Mouse (Mus musculus): ENCODE data around the gene Dot1l. TPM values are rescaled to one million over a fixed set of nuclear protein-coding genes. Genes with fewer than 3 reads are reported as not detected.
A peak's percentile ranks its signal among the peaks of the same experiment; 100 is the strongest.
"Not testable (repeated sequence)": the region's sequence is repeated elsewhere in the genome, so short reads cannot be mapped to it uniquely, and the experiment has no call there.

Gene Dot1l
- total RNA-seq, 1 experiment from 2014 or later: 18.0 TPM

- no peak for ATAC-seq (ENCODE audit: extremely low read depth, insufficient number of reproducible peaks, low FRiP score, poor library complexity, severe bottlenecking)
Measured at GRCm38 (mm10) chr10:80823847-80824643, 69.0 kb downstream of the Dot1l start.

GRCm38 (mm10) chr10:80824827-80825226 lies 69.8 kb downstream of the Dot1l start:
- ATAC-seq (ENCODE audit: extremely low read depth, insufficient number of reproducible peaks, low FRiP score, poor library complexity, severe bottlenecking): no peak

DNA sequence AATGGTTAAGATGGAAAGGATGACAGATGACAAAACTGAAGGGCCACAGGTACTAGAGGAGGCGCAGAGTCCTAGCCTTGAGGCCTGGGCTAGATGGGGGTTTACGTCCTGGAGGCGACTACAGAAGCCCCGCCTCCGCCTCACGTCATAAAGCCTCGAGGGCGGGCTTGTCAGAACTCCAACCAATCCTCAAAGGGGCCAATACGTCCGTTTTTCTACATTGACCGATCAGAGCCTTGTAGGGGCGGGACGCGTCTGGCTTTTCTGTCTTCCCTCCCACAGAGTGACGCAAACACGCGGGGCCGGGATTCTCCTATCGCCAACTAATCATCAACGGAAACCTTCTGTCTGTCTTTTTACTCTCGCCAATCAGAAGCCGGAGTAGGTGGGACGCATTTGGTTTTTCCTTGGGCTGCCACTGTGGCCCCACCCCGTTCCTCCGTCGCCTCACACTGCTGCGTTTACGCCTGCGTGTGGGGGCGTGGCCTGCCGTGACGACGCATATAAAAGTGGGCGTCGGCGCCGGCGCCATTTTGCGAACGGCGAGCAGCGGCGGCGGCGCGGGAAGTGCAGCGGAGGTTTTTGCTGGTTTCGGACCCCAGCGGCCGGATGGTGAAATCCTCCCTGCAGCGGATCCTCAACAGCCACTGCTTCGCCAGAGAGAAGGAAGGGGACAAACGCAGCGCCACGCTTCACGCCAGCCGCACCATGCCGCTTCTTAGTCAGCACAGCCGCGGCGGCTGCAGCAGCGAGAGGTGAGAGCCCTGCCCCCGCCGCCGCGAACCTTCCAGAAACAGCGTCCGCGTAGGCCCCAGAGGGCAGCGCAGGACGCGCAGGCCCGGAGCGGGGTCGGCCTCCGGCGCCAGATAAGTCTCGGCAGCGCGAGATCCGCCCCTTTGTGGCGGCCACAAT lies 71.4 kb downstream of the Dot1l start, which contains the start of gene Oaz1:
Gene Oaz1 (plus strand): TSS at position 506 of the 912 bp plus-strand sequence.
- ATAC-seq (ENCODE audit: extremely low read depth, insufficient number of reproducible peaks, low FRiP score, poor library complexity, severe bottlenecking): peak; percentile 92

DNA sequence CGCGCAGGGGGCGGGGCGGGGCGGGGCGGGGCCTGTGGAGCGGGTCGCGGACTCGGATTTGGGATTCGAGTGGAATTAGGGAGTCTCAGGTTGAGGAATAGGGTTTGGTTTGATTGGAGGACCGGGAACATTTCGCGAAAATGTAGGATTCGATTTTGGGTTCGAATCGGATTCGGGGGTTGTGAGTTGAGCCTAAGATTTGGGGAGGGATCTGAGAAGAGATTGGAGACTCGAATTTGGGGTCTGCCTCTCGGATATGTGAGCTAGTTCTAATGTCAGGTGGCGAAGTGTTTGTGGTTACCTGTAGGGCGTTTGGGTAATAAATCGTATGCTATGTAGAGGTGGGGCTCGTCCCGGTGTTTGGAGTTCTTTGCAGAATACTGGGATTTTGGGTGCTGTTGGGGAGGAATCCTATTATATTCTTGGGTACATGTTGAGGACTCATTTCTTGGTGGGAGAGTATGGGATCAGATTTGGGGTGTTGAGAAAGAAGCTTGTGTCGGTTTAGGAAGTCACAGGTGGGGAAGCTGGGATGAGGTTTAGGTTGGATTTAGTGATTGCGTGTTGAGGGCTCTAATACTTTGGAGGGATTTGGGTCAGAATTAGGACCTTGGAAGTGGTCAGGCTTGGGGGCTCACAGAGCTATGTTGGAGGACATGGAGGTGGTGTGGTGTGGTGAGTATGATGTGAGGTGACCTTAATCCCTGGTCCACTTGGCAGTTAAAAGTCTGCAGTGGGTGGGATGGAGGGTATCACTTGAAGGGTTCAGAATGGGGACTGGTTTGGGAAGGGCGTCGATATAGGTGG lies 72.3 kb downstream of the Dot1l start:
- ATAC-seq (ENCODE audit: extremely low read depth, insufficient number of reproducible peaks, low FRiP score, poor library complexity, severe bottlenecking): no peak

DNA sequence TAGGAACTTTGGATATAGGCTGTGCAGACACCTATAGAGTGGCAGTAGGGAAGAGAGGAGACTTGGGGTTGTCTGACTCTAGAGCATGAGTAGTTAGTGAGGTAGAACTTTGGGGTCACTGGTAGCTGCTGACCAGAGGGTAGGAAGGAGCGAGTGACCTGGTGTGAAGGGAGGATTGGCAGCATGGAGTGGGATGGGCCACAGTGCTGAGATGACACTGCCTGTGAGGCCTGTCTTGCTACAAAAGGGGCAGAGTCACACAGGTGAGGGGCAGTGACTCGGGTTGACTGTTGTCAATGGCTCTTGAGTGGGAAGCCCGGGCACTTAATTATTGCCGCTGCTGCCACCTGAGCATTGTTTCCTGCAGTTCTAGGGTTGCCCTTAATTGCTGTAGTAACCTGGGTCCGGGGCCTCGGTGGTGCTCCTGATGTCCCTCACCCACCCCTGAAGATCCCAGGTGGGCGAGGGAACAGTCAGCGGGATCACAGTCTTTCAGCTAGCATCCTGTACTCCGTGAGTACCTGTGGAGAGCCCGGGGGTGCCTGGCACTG lies 72.9 kb downstream of the Dot1l start:
- no peak for ATAC-seq (ENCODE audit: extremely low read depth, insufficient number of reproducible peaks, low FRiP score, poor library complexity, severe bottlenecking)

GRCm38 (mm10) chr10:80828587-80828986 lies 73.6 kb downstream of the Dot1l start:
- ATAC-seq (ENCODE audit: extremely low read depth, insufficient number of reproducible peaks, low FRiP score, poor library complexity, severe bottlenecking): not testable (repeated sequence)

GRCm38 (mm10) chr10:80829359-80830278 lies 74.6 kb downstream of the Dot1l start:
- no peak for ATAC-seq (ENCODE audit: extremely low read depth, insufficient number of reproducible peaks, low FRiP score, poor library complexity, severe bottlenecking)

- ATAC-seq (ENCODE audit: extremely low read depth, insufficient number of reproducible peaks, low FRiP score, poor library complexity, severe bottlenecking): no peak
Measured at GRCm38 (mm10) chr10:80831136-80831535, 76.1 kb downstream of the Dot1l start.

DNA sequence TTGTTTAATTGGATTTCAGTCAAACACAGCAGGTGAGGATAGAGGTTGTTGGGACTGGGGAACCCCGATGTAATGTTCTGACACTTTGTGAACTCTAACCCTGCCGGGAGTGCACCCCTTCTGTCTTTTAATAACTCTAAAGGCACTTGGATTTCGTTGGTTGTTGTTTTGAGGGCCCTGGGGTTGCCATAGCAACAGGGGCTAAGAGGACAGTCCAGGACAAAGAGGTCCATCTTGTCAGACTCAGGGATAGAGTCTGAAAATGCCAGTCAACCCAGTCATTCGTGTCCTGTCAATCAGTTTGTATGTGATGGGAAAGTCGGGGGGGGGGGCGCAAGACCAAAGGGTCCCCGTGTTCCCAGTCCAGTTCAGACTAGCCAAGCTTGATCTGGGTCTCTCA lies 77.8 kb downstream of the Dot1l start:
- ATAC-seq (ENCODE audit: extremely low read depth, insufficient number of reproducible peaks, low FRiP score, poor library complexity, severe bottlenecking): no peak

GRCm38 (mm10) chr10:80835617-80836016 lies 80.6 kb downstream of the Dot1l start:
- ATAC-seq (ENCODE audit: extremely low read depth, insufficient number of reproducible peaks, low FRiP score, poor library complexity, severe bottlenecking): no peak

DNA sequence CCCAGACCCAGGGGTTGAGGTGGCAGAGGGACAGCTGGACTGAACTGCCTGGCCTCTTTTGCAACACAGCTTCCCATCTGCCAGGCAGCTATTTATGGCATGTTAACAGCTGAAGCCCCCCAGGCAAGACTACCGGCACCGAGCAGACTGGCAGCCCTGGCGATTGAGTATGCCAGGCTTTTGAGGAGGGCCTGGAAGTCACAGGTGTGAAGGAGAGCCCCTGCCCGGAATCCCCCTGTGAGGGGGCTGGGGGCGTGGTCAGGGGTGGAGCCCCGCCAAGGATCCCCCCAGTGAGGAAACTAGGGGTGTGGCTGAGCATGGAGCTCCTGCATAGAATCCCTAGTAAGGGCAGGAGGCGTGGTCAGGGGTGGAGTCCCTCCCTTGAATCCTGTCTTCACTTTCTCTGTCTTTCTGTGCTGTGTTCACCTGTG lies 82.0 kb downstream of the Dot1l start:
- no peak for ATAC-seq (ENCODE audit: extremely low read depth, insufficient number of reproducible peaks, low FRiP score, poor library complexity, severe bottlenecking)

GRCm38 (mm10) chr10:80837827-80838226 lies 82.8 kb downstream of the Dot1l start:
- ATAC-seq (ENCODE audit: extremely low read depth, insufficient number of reproducible peaks, low FRiP score, poor library complexity, severe bottlenecking): no peak

DNA sequence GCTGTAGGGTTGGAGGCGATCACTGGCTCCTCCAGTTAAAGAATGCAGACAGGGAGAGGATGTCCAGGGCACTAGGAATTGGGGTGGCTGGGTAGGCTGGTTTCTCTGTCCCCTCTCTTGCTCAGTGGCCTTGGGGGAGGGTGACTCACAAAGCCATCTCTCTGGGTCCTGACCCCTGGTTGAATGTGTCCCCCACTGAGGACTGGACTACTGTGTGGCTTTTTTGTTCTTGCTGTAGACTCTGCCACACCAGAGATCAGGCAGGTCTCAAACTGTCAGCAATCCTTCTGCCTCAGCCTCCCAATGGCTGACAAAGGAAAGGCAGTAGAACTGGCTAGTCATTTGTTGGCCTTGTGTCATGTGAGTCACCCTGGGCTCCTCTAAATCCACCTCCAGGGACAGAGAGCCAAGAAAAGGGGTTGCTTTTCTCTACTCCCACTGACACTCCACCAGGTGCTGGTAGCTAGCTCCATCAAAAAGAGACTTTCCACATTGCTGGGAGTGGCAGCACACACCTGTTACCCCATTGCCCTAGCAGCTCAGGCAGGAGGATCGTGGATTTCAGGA lies 83.4 kb downstream of the Dot1l start:
- no peak for ATAC-seq (ENCODE audit: extremely low read depth, insufficient number of reproducible peaks, low FRiP score, poor library complexity, severe bottlenecking)

- no peak for ATAC-seq (ENCODE audit: extremely low read depth, insufficient number of reproducible peaks, low FRiP score, poor library complexity, severe bottlenecking)
Measured at GRCm38 (mm10) chr10:80839848-80840247, 84.8 kb downstream of the Dot1l start.

DNA sequence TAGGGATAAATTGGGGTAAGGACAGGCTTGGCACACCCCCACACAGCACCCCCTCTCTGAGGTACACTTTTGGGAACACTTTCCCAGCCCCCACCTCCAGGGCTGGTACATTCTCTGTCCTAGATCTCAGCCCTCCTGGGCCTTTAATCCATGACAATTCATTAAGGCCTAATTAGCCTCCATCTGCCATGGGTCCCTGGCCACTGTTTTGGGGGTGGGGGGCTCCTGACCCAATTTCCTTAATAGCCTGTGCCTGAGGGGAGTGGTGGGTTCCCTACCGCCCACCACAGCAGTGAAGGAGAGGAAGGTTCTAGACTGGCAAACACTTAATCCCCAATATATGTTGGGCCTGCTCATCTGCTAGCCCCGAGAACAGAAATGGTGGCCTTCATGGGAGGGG lies 86.7 kb downstream of the Dot1l start:
- ATAC-seq (ENCODE audit: extremely low read depth, insufficient number of reproducible peaks, low FRiP score, poor library complexity, severe bottlenecking): no peak

GRCm38 (mm10) chr10:80842334-80842733 lies 87.3 kb downstream of the Dot1l start:
- ATAC-seq (ENCODE audit: extremely low read depth, insufficient number of reproducible peaks, low FRiP score, poor library complexity, severe bottlenecking): no peak

DNA sequence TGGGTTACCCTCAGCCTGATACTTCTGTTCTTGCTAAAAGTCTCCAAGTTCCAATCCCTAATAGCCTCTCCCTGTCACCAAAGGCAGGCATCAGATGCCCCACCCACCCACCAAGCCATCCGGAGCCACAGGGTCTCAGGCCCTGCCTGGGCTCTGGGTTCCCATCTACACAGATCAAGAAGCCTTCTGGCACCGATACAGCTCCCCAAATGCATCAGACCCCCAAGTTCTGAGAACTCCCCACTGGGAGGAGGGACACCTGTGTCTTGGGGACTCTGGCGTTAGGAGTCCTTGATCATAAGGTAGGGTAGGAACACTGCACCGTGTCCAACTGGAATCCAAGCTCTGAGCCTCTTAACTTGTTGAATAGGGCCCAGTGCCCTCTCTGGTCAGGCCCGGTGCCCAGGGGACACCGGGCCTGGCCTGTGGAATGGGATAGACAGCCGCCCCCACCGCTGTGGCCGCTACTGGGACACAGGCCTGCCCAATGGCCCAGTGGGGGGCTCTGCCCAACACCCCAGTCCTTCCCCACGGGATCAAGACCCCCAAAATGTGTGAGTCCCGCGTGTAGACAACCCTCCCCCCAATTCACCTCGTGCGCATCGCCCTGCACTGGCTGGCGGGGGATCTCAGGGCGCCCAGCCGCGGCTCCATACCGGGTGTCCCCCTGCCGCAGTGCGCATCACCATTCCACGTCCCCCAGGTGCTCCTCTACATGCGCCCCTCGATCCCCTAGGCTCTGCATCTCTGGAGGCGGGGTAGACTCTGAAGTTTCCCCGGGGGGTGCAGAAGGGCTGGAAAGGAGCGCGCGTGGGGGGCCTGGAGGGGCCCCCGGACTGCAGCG lies 88.3 kb downstream of the Dot1l start:
- ATAC-seq (ENCODE audit: extremely low read depth, insufficient number of reproducible peaks, low FRiP score, poor library complexity, severe bottlenecking): no peak
